Mouse (Mus musculus) sigmoid colon, adult 10 weeks (tissue): ENCODE data around the gene Six5. TPM values are rescaled to one million over a fixed set of nuclear protein-coding genes. Genes with fewer than 3 reads are reported as not detected.

Source experiments
- polyA plus RNA-seq: library from polyadenylated mRNA; stranded (reverse); fragments of 350-450 nt; fragmentation: Illumina TruSeq; extraction: RNeasy Lipid Tissue Mini Kit (QIAGEN cat#74804); gene quantifications from one replicate; pipeline ENCODE4 v1.2.3, GENCODE M21; 2014; ENCODE audit warnings: low read depth, low replicate concordance

The Six5 gene
- 1.1 TPM for polyA plus RNA-seq

GRCm38 (mm10) chr7:19094471-19094825 is at the start of gene Six5:
Six5 (plus strand) TSS chr7:19094594.

GRCm38 (mm10) chr7:19054047-19054776 is 40.2 kb upstream of the Six5 start, which contains the start of gene Rsph6a:
Rsph6a (plus strand) TSS chr7:19054690.

GRCm38 (mm10) chr7:19075723-19076585 is 18.4 kb upstream of the Six5 start, which contains the start of gene Dmwd:
Dmwd (plus strand) TSS chr7:19076227.

GRCm38 (mm10) chr7:19083701-19084100 is 10.7 kb upstream of the Six5 start, which contains the start of gene Dmpk:
Dmpk (plus strand) TSS chr7:19083849.

GRCm38 (mm10) chr7:19118028-19118771 is 23.8 kb downstream of the Six5 start, which contains the start of gene Gm4969:
Gm4969 (minus strand) TSS chr7:19118368.

GRCm38 (mm10) chr7:19119631-19120429 is 25.4 kb downstream of the Six5 start, which contains the start of gene Fbxo46:
Fbxo46 (plus strand) TSS chr7:19119859.

Other genes with a start within 250 kb of the Six5 start
- gene Pglyrp1, start 223.3 kb upstream of the Six5 start, polyA plus RNA-seq, result 15.6 TPM
- gene Ccdc61, start 184.2 kb upstream of the Six5 start, polyA plus RNA-seq, result 4.1 TPM
- gene Nova2, start 168.7 kb upstream of the Six5 start, polyA plus RNA-seq, result 0.25 TPM
- gene Nanos2, start 107.2 kb upstream of the Six5 start, polyA plus RNA-seq, result not detected
- not detected for gene Mypop, start 103.3 kb upstream of the Six5 start, polyA plus RNA-seq
- gene Irf2bp1, start 90.5 kb upstream of the Six5 start, polyA plus RNA-seq, result 1.6 TPM
- gene Foxa3, start 71.1 kb upstream of the Six5 start, polyA plus RNA-seq, result 20.9 TPM
- gene Sympk, start 70.2 kb upstream of the Six5 start, polyA plus RNA-seq, result 4.3 TPM
- not detected for gene Rsph6a, start 39.9 kb upstream of the Six5 start, polyA plus RNA-seq
- not detected for gene Dmwd, start 18.4 kb upstream of the Six5 start, polyA plus RNA-seq
- gene Dmpk, start 10.7 kb upstream of the Six5 start, polyA plus RNA-seq, result 12.7 TPM
- gene Gm4969, start 23.8 kb downstream of the Six5 start, polyA plus RNA-seq, result not detected
- gene Fbxo46, start 25.3 kb downstream of the Six5 start, polyA plus RNA-seq, result 0.60 TPM
- gene Qpctl, start 54.7 kb downstream of the Six5 start, polyA plus RNA-seq, result 7.0 TPM
- 2.1 TPM for gene Snrpd2, start 55.1 kb downstream of the Six5 start, polyA plus RNA-seq
- gene Gipr, start 71.5 kb downstream of the Six5 start, polyA plus RNA-seq, result 0.44 TPM
- gene Eml2, start 81.8 kb downstream of the Six5 start, polyA plus RNA-seq, result 0.76 TPM
- gene Gpr4, start 117.9 kb downstream of the Six5 start, polyA plus RNA-seq, result 0.76 TPM
- gene Opa3, start 133.7 kb downstream of the Six5 start, polyA plus RNA-seq, result 12.0 TPM
- gene Vasp, start 177.2 kb downstream of the Six5 start, polyA plus RNA-seq, result 121 TPM
- not detected for gene Ppm1n, start 185.5 kb downstream of the Six5 start, polyA plus RNA-seq
- gene Rtn2, start 188.0 kb downstream of the Six5 start, polyA plus RNA-seq, result 1.6 TPM
- 1.4 TPM for gene Fosb, start 215.5 kb downstream of the Six5 start, polyA plus RNA-seq